Mouse (Mus musculus) right cerebral cortex, adult 18-20 months (tissue): ENCODE results near the gene Prdm16.

Experiments
- DNase-seq: peaks from one replicate; pipeline ENCODE4 v3.0.0; 2022; ENCODE audit warnings: mixed read lengths

The Prdm16 gene

DNA sequence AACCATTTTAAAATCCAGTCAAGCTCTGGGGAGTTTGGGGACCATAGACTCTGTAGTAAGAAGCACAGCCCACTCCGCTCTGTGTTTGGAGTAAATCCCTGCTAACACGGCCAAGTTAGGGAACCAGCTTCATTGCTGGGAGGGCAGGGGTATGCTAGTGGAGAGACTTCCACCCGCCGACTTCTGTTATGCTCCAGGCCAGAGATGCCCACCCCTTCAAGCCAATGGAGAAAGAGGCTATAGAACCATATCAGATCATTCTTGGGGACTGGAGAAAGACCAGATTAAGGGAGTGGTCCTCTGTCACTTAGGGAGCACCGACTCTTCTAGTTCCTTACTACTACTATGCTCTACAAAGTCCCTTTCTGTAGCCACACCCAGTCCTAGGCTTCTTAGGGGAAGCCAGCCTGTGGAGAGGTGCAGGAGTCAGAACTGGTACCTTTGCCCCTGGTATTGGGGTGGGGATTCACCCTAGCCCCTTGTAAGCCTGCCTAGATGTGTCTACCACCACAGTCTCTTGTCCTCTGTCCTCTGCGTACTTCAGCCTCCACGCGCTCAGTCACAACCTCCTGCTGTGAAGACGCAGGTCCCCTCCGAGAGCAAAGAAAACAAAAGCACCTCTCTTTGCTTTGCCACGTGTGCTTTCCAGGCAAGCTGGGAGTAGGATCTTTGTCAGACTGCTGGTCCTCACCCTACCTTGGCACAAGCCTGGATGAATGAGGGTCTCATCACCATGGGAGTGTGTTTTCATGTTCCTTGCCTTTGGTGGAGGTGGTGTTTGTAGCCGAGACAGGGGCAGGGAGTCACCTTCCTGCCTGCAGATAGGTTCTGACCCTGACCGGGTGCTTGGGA, 3.1 kb upstream of the Prdm16 start:
- no peak for DNase-seq

DNA sequence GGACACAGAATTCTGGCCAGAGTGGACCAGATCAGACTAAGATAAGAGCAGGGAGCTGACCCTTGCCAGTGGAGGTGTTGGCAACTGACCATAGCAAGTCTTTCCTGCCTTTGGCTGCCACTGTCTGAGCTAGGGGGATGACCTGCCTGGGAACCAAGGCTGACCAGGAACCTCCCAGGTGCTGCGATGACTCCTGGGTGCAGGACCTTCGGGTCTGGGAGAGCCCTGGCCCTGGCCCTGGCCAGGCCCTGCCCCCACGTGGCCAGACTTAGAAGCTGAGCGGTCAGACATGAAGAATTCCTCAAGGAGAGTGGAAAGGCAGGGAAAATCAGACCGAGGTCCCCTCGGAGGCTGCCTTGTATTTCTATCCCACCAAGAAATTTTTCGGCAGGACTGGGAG, 2.5 kb upstream of the Prdm16 start:
- DNase-seq: no peak

DNA sequence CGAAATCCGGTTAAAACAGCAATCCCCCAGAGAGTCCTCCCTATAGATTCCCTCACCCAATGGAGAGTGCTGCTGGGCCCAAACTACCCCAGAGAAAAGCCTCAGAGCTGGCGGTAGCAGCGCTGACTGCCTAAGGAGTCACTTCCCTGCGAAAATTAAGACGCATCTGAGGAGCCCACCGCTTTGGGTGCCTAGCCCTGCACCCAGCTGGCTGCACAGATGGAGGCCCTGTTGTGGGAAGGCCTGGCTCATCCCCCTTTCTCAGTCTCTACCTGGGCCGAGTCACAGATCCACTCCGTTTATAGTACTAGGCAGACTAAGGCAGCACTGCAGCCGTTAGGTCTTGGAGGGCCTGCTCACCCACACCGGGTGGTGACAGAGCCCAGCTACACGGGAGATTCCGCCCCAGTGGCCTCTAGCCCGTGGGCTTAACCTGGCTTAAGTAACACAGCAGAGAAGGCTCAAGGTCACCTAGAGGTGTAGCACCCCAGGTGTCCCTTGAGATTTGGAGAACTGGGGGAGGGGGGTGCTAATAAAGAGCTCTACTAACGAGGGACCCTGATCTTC, 1.7 kb upstream of the Prdm16 start:
- DNase-seq: no peak

DNA sequence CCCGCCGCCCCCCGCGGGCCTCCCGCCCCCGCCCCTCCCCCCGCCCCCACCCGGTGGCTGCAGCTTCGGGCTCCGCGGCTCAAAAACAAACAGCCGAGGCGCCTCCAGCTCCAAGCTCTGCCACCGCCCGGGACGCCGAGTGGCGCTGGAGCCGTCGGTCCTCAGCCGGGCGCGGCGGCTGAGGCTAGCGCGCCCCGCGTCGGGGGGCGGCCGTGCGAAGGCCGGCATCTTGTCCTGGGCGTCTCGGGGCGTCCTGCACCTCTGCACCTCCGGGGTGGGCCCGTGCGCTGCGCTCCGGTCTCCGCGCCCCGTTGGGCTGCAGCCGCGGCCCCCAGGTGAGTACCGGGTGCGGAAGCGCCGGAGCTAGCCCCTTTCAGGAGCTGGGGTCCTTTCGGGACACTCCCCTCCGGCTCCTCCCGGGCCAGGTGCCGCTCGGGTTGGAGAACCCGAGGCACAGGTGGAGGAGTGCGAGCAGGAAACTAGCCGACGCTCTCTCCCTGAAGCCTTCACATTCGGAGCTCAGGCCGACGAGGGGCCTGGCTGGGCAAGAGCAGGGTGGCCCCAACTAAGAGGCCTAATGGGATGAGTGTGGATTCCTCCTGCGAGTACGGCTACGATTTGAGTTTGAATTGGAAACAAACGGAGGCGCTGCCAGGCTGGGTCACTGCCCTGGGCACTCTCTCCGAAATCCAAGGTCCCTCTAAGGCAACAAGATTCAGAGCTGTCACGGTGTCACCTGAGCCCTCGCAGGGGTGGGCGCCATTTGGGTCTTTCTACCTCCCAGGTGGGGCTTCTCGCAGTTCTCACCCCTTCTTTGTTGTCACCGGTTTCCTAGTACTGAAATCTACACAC, 1.0 kb upstream of the Prdm16 start:
- no peak for DNase-seq

DNA sequence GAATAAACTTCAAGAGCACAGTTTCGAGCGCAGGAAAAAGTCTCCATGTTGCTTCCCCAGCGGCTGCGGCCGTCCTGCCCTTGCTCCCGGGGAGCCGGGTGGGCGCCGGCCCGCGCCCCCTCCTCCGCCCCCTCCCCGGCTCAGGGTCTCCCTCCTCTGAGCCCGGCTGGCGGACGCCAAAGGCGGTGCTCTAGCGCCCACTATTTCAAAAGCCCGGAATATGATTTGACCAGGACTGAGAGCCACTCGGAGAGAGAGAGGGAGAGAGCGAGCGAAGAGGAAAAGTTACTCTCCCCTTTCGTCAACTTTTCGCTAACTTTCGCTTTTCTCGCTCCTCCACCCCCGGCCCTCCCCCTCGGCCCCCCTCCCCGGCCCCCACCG, 630 bp downstream of the Prdm16 start:
- DNase-seq: no peak

DNA sequence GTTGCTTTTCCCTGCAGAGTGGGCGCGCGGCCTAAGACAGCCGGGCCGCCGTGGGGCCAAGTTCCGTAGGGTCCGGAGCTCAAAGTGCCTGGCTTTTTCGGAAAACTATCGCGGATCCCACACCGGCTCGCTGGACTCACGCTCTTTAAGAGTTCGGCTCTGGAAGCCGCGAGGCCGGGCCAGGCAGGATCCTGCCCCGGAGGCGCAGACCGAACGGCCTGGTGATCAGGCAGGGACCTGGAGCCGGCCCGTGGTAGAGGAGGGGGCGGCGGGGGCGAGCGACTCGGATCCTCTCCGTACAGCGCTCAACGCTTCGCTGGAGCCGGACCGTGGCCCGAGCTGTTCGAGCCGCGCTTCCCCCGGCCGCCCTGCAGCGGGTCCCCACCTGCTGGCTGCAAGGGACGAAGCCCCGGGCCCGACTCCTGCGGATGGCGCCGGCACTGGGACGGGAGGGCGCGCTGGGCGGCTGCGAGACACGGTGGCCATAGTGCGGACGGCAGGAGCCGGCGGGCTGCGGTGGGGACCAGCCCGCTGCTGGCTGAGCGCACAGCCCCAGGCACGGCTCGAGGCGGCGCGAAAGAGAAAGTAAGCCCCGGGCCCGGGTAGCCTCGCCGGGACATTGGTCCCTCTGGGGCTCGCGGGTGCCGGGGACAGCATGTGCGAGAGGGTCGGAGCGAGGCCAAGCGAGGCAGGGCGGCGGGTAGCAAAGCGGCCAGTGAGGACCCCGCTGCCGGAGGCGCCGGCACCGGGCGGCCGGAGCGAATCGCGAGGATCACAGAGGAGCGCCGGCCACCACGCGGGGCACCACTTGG, 1.2 kb downstream of the Prdm16 start:
- DNase-seq: no peak

DNA sequence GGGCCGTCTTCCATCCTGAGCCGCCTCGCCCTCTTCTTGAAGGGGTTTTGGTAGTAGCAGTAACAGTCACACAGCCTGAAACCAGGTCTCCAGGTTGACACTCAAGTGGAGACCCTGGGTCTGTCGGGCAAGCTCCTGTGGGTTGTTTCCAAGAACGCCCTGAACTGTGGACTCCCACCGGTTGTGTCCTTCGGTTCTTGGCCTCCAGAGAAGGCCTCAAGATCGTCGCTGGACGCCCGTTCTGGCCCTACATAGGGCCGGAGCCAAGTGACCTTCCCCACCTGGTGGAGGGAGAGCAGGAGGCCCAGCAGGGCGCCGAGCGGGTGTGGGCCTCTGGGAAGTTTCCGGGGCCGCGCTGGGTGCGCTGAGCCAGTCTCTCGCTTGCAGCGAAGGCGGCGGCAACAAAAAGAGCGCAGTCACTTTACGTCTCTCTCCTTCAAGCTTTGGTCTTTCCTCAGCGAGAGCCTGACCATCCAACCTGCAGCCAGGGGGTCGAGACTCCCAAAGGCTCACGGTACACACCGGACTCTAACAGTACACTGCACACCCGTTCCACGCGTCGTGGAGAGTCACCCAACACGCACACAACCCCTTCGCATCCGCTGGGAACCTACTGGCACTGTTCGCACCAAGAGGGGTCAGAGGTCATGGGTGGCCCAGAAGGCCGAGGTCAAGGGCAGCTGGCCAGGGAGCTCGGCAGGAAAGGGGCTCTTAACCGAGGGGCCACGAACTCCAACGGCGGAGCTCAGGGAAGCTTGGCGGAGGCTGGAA, 2.0 kb downstream of the Prdm16 start:
- no peak for DNase-seq

DNA sequence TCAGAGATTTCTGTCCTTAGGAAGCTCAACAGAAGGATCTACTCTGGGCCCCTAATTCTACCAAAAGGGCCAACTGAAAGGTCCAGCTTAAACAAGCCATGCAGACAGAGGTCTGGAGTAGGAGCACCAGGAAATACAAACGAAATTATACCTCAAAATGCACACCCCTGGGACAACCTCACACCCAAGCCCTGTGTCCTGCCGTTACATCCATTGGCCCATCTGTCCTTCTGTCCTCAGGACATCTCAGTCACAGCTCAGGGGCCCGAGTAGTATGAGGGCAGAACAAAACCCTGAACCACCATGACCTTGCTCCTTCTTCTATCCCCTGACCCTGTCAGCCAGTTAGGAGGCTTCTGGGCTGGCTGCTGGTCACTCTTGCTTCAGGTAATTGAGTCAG, 2.7 kb downstream of the Prdm16 start:
- no peak for DNase-seq

DNA sequence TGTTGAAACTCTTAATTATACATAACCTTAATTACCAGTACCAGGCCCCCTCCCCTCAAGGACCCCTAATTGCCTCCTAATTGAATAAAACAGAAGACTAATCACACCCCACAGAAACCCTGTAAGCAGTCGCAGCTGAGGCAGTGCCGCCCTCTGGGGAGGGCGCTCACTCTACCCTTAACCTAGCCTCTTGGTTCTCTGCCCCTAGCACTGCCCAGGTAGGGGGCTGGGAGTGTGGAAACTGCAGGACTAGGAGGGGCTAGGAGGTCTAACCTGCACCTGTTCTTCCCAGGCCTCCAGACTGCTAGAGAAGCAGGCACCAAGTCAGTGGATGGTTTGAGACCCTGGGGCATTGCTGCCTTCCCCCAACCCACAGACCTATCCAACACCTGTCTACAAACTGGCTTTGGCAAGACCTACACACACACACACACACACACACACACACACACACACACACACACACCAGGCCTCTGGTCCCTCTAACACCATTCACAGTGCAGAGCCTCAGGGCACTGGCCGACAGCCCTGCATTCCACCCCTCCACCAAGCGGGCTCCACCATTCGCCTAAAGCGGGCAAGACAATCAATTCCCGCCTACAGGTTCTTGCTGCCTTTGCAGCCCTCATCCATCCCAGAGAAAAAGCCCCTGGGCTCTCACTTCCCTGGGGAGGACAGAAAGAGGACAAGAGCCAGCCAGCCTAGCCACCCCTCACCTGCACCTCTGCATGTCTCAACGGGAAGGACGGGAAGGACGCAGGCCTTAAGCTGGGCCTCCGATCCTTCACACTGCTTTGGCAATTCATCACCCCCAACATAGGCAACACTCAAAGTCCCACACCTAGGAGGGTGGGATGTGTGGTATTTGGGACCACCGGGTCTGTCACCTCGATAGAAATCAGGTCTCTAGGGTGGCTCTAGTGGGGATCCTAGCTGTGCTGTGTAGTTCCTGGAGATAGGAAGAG, 3.6 kb downstream of the Prdm16 start:
- no peak for DNase-seq

DNA sequence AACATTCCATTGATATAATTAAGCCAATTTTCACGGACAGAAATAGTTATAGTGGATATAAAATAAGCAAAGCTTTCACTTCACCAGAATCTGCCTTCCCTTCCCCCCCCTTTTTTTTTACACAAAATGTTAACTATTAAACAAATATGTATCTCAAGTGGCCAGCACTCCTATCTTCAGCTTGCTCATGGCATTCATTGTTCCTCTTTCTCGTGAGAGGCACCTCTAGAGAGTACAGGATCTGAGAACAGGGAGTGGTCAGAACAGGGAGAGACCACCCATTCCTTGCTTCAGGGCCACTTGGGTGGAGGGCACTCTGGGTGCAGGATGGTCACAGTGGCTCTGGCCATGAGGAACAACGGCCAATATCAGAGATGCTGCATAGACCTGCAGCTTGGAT, 5.9 kb downstream of the Prdm16 start:
- DNase-seq: no peak

DNA sequence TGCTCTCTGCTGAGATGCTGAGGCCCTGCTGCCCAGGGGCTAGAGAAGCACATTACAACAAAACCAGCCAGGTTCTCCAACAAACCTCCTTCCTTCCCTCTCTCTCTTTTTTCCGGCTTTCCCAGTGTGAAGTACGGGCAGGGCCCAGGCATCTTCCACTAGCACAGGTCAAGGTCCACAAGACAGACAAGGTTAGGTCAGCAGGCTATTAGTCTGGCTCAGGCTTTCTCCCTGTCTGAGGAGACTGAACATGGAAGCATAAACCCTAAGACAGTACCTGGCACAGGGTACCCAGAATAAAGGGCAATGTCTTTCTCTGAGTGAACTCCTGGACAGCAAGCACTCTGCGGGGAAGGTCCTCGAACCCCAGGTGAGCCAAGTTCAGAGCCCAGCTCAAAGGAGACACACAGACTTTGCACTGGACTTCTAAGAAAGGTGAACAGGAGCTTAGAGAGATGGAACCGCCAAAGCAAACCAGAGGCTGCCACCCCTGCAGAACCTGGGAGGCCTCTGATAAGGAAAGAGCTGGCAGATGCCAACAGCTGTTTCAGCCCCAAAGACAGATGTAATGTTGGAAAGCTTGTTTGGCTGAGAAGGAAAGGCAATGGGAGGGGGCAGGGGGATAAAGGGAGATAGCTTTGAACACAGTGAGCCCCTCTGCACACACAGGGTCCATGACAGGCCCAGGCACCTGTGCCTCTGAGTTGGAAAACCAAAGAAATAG, 9.1 kb downstream of the Prdm16 start:
- DNase-seq: no peak

DNA sequence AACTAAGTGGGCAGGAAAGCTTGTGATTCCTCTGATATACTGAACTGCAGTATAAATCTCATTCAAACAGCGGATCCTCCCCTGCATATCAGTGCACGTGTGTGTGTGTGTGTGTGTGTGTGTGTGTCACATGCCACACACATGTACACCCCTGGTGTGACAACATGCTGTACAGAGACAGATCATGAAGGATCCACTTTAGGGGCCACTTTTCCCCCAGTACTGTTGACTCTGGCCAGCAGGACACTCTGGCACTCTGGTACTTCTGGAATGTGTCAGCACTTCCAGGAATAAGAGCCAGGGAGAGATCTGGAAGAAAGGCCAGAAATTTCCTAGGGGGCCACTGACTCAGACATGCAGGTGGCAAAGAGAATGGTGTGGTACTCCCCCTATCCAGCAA, 10.4 kb downstream of the Prdm16 start:
- DNase-seq: no peak

DNA sequence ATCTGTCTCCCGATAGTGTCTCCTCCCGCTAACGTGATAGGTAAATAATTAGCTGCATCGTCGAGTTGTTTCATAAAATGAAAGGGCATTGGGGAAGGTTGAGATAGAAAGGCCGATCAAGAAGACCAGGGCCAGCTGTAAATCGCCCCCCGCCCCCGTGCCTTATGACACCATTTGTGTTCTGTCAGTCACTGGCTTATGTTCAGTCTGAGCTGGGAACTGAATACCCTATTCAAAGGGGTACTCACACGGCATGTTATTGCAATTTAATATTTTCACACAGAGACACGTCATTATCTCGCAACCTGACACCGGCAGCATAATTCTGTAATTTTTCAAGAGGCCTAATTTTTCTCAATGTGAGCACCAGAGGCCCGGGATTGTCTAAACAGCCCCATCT, 11.0 kb downstream of the Prdm16 start:
- DNase-seq: no peak

DNA sequence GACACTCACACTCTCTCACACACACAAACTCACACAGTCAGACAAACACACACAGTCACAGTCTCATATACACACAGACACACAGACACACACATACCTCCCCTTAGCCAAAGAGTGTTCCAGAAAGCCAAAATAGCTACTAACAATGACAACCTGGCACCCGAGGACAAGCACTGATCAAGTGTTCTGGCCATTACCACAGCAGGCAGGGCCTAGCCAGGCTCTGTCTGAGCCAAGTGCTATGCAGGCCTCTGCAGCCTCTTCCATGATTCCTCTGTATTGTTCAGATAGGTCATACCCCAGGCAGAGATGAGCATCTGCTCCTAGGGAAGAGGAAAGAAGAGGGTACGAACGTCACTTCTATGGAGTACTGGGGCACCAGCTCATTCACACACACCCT, 13.4 kb downstream of the Prdm16 start:
- DNase-seq: no peak

DNA sequence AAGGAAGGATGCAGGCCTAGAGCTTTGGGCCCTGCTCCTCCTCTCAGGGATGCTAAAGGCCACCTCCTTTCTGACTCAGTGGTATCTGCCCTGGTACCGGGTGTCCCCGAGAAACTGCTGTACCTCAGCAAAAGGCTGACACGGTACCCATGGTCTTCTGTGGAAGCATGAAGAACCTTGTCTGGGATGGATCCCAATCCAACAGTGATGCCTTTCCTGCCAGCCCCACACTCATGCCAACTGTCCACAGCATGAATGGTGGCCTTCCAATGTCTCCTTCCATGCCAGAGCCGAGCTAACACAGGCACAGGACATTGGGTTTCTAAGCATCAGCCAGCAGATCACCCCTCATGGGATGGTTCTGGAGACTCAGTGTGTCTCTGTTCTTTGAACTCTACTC, 14.2 kb downstream of the Prdm16 start:
- DNase-seq: no peak

DNA sequence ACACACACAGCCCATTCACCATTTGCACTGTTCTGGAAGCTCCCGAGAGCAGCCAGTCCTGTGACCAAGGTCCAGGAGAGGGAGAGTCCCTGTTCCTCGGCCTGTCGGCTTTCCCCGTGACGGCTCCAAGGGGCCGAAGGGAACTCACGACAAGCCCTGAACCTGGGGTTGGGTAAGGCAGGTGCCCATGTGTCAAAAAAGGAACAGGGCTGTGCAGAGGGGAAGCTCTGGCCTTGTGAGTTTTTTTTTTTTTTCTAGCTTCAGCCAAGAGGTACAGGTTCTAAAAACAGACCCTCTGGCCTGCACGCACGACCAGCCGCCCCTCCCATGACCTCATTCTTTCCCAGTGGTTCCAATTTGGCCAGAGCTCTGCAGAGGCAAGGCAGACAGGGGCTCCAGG, 25.5 kb downstream of the Prdm16 start:
- no peak for DNase-seq

DNA sequence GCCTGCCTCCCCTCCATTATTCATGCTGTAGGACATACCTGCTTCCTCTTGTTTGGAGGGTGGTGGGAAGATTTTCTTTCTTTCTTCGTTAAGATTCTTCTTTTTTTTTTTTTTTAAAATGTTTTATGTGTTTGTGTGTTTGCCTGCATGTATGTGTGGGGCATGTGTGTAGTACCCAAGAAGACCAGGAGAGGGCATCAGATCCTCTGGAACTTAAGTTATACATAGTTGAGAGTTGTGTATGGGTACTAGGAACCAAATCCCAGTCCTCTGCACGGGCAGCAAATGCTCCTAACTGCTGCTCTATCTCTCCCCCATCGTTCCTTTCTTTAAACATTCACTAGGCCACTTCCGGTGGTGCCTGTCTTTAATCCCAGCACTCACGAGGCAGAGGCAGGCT, 28.9 kb downstream of the Prdm16 start:
- DNase-seq: no peak

DNA sequence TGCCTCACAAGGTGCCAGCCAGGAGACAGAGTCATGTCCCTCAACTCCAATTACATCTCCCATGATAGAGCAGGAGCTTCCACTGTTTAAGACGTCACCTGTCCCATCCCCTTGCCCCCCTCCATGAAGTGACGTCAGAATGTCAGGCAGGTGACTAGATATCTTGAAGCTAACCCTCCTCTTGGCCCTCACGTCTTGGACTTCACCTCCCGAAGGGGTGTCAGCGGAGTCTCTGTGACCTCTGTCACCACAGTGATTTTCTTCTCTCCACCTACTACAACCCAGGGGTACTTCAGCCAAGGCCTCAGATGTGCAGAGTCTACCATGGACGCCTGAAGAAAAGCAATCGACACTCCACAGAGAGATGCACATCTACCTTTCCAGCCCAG, 32.2 kb downstream of the Prdm16 start:
- DNase-seq: no peak

DNA sequence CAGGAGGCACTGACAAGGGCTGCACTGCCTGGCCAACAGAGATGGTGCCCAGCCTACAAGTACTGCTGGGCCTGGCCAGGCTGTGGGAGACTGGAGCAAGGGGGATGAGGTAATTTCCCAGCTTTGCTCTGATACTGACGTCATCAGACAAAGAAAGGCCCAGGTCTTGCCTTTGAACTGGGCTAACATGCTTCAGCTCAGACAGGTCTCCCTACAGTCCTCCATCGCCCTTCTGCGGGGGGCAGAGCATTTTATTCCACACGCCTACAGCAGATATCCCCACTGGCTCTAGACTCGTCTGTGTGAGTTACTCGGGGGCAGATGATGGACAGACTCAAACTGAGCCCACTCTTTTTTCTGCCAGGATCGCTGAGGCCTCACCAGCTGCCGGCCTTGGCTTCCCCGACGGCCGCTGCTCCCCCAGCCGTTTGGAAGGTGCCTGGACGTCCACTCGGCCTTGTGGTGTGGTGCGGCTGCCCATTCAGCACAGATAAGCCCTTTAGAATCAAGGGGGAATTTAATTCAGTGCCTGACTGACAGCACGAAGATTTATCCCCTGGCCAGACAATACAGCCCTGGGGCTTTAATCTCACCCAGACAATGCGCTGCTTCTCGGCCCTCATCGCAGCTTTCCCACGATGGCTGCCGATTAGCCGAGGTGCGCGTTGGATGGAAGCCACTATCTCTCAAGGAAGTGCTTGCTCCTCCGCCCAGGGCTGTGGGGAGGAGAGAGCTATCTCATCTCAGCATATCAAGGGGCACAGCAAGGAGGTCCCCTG, 32.8 kb downstream of the Prdm16 start:
- DNase-seq: no peak

DNA sequence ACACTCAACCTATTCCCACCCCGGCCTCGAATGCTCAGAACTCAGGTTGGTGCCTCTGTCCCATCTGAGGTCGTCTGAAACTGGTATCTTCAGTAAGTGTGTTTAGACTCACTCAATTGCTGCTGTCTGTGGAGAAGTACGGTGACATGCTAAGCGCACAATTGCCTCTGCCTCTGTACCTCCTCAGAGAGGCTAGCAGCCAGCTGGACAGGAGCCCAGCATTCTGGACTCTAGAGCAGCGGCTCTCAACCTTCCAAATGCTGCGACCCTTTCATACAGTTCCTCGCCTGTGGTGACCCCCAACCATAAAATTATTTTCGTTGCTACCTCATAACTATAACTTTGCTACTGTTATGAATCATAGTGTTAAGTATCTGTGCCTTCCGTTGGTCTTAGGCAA, 34.3 kb downstream of the Prdm16 start:
- no peak for DNase-seq
